Mouse (Mus musculus) liver, embryonic 12.5 days (tissue): ENCODE measurements around the gene Tgfb1i1. TPM values are rescaled to one million over a fixed set of nuclear protein-coding genes. Genes with fewer than 3 reads are reported as not detected.

Experiments used
- ATAC-seq: fragments of 200-750 bp; cut with Nextera tagmentation; 2 replicates; pipeline ENCODE4 v1.8.0; 2017; ENCODE audit warnings: moderate number of reproducible peaks, mild to moderate bottlenecking, moderate library complexity
- H3K27ac ChIP-seq: fragments of 300-500 bp; sonication (generic); 2 replicates; pipeline ENCODE4 v1.5.1; 2016; ENCODE audit warnings: mild to moderate bottlenecking
- H3K27me3 ChIP-seq: fragments of 300-500 bp; sonication (generic); replicated peaks from 2 replicates; pipeline ENCODE4 v1.6.1; 2016; ENCODE audit warnings: mild to moderate bottlenecking, moderate library complexity
- H3K36me3 ChIP-seq: fragments of 300-500 bp; sonication (generic); 2 replicates; pipeline ENCODE4 v1.6.1; 2016; ENCODE audit warnings: mild to moderate bottlenecking, moderate library complexity
- H3K4me1 ChIP-seq: fragments of 300-500 bp; sonication (generic); 2 replicates; pipeline ENCODE4 v1.6.1; 2016
- H3K4me2 ChIP-seq: fragments of 300-500 bp; sonication (generic); 2 replicates; pipeline ENCODE4 v1.6.1; 2016; ENCODE audit warnings: mild to moderate bottlenecking, moderate library complexity
- H3K4me3 ChIP-seq: fragments of 300-500 bp; sonication (generic); 2 replicates; pipeline ENCODE4 v1.5.1; 2016; ENCODE audit warnings: mild to moderate bottlenecking, moderate library complexity
- H3K9ac ChIP-seq: fragments of 300-500 bp; sonication (generic); 2 replicates; pipeline ENCODE4 v1.6.1; 2016; ENCODE audit warnings: mild to moderate bottlenecking, moderate library complexity
- H3K9me3 ChIP-seq: fragments of 300-500 bp; sonication (generic); replicated peaks from 2 replicates; pipeline ENCODE4 v1.6.1; 2016; ENCODE audit warnings: mild to moderate bottlenecking, moderate library complexity
- WGBS: fragments of 180-500 bp; shearing (Covaris S2); methylation state at CpG from one replicate; pipeline ENCODE4 v1.1.7; 2016; ENCODE audit not compliant: insufficient replicate concordance; 5-methylcytosine and 5-hydroxymethylcytosine counted together
- polyA plus RNA-seq: library from polyadenylated mRNA; unstranded; fragments of >200 nt; fragmentation: Nextera tagmentation; extraction: Ambion mirVana; gene quantifications from 2 replicates; pipeline ENCODE4 v1.2.1, GENCODE M21; 2016

The Tgfb1i1 gene
- polyA plus RNA-seq, 1 experiment from 2014 or later: 25.1 TPM

GRCm38 (mm10) chr7:128235481-128235880 is 11.1 kb upstream of the Tgfb1i1 start:
- H3K4me2 ChIP-seq: no peak overlapping the region
- 82% methylated on average over 1 of the region's 1 CpGs for WGBS
- H3K4me3 ChIP-seq: no peak overlapping the region
- peaks cover 9% of the 10 kb centered on the region; the same call in 1 of the 2 replicates for H3K27me3 ChIP-seq
- H3K9me3 ChIP-seq: no peaks in the 10 kb centered on the region
- peaks cover 28% of the 10 kb centered on the region for H3K4me1 ChIP-seq
- H3K36me3 ChIP-seq: peaks cover 17% of the 10 kb centered on the region
- no peak for ATAC-seq
- no peak overlapping the region for H3K9ac ChIP-seq
- H3K27ac ChIP-seq: no peak overlapping the region

- Histone ChIP-seq H3K4me3 (peak overlapping the region; percentile 81), H3K27me3 (peaks cover 5% of the 10 kb centered on the region; the same call in 1 of the 2 replicates), H3K36me3 (peaks cover 27% of the 10 kb centered on the region), H3K27ac (peak overlapping the region; percentile 99), H3K9ac (peak overlapping the region; percentile 88; the same call in 1 of the 2 replicates), H3K9me3 (no peaks in the 10 kb centered on the region), H3K4me2 (peak overlapping the region; percentile 87), H3K4me1 (peaks cover 33% of the 10 kb centered on the region)
- 88% methylated on average over 13 of the region's 13 CpGs for WGBS
- no peak for ATAC-seq
Observed at GRCm38 (mm10) chr7:128236426-128236825, 10.2 kb upstream of the Tgfb1i1 start.

DNA sequence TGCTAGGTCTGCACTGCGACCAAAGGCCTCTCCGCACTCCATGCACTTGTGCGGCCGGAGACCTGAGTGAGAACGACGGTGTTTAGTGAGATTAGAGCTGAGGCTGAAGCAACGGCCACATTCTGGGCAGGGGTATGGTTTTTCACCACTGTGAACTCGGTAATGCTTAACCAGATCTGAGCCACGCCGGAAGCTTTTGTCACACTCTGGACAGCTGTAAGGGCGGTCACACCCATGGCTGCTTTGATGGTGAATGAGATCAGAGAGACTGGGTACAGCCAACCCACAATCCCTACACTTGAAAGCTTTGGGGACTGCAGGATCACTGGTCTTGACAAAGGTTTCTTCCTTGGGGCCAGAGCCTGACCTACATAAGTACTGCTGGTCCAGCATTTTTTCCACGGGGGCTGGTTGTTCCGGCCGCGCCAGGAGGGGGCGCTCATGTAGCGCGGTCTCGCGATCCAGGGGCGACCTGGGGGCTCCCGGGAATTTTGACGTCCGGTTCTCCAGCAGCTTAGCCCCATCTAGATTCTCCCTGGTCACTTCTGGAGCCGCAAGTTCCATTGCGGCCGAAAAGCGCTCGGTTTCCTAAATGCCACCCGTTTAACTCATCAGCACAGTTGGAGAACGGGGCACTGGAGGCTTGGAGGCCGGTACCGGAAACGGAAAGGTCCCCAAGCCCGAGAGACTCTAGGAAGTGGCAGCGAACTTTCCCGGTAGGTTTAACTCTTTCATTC is 9.6 kb upstream of the Tgfb1i1 start, which contains the start of gene Armc5:
Gene Armc5, plus strand, starts transcription at position 487 of the 737 bp plus-strand sequence.
- Histone ChIP-seq H3K36me3 (peaks cover 33% of the 10 kb centered on the region), H3K9me3 (no peaks in the 10 kb centered on the region), H3K4me3 (peak within 1 kb of the TSS; percentile 81), H3K27me3 (no peaks in the 10 kb centered on the region), H3K27ac (peak within 1 kb of the TSS; percentile 99), H3K4me2 (peak within 1 kb of the TSS; percentile 87), H3K4me1 (peaks cover 33% of the 10 kb centered on the region), H3K9ac (peak within 1 kb of the TSS; percentile 88)
- WGBS: 23% methylated on average over 37 of the region's 37 CpGs
- ATAC-seq: peak; percentile 19

- WGBS: 0% methylated on average over 25 of the region's 25 CpGs
- Histone ChIP-seq H3K9ac (peak overlapping the region; percentile 88), H3K4me1 (peaks cover 33% of the 10 kb centered on the region), H3K4me3 (peak overlapping the region; percentile 81), H3K27ac (peak overlapping the region; percentile 99), H3K4me2 (peak overlapping the region; percentile 87), H3K9me3 (no peaks in the 10 kb centered on the region), H3K36me3 (peaks cover 38% of the 10 kb centered on the region), H3K27me3 (no peaks in the 10 kb centered on the region)
- no peak for ATAC-seq
Observed at GRCm38 (mm10) chr7:128237593-128237926, 9.1 kb upstream of the Tgfb1i1 start.

DNA sequence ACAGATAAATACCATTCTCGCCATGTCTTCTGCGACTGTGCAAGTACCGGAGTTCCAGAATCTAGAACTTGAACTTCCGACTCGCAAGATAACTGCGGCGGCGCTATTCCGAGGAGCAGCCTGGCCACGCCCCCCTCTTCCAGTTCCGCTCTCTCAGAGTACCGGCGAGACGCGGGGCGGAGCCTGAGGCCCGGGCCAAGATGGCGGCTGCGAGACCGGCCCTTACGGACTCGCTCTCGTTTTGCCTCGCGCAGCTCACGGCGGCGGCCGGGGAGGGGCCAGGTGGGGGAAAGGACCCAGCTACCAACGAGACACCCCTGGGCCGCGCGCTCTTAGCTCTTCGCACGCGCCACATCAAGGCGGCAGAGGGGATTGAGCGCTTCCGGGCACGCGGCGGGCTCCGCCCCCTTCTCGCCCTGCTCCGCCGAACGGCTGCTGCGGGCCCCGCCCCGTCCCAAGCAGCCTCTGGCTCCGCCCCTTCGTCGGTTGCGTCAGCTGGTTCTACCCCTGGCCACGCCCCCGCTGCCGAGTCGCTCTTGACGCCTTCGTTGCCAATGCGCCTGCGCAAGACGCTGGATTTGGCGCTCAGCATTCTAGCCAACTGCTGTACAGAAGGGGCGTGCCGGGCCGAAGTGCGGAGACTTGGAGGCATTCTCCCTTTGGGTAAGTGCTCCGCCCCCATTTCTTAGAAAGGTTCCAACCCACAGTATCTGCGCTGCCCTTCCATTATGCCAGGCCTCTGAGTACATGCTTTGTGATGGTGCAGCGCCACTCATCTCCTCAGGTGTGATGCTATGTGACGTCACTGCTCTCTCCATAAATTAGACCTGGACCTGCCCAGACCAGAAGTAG is 8.5 kb upstream of the Tgfb1i1 start, which contains the start of gene 9130023H24Rik:
Gene 9130023H24Rik, minus strand, starts transcription at position 105 of the 852 bp plus-strand sequence.
- ATAC-seq: peak; percentile 90
- WGBS: under 1% methylated on average over 72 of the region's 72 CpGs

GRCm38 (mm10) chr7:128238991-128239390 is 7.6 kb upstream of the Tgfb1i1 start:
- peak overlapping the region; percentile 60 for H3K9ac ChIP-seq
- H3K4me1 ChIP-seq: peaks cover 33% of the 10 kb centered on the region
- no peak for ATAC-seq
- H3K36me3 ChIP-seq: peaks cover 48% of the 10 kb centered on the region
- H3K27me3 ChIP-seq: no peaks in the 10 kb centered on the region
- H3K4me2 ChIP-seq: peak overlapping the region; percentile 87
- no peaks in the 10 kb centered on the region for H3K9me3 ChIP-seq
- WGBS: 25% methylated on average over 4 of the region's 4 CpGs
- H3K27ac ChIP-seq: peak overlapping the region; percentile 99
- H3K4me3 ChIP-seq: peak overlapping the region; percentile 81

More for the DNA sequence above, 8.5 kb upstream of the Tgfb1i1 start, which contains the start of gene 9130023H24Rik:
- Histone ChIP-seq H3K27ac (peak within 1 kb of the TSS; percentile 99), H3K27me3 (no peaks in the 10 kb centered on the region), H3K4me1 (peaks cover 33% of the 10 kb centered on the region), H3K9me3 (no peaks in the 10 kb centered on the region), H3K4me3 (peak within 1 kb of the TSS; percentile 81), H3K4me2 (peak within 1 kb of the TSS; percentile 87), H3K9ac (peak within 1 kb of the TSS; percentile 88), H3K36me3 (peaks cover 44% of the 10 kb centered on the region)

GRCm38 (mm10) chr7:128240131-128240784 is 6.4 kb upstream of the Tgfb1i1 start:
- peaks cover 61% of the 10 kb centered on the region for H3K36me3 ChIP-seq
- H3K9ac ChIP-seq: peak overlapping the region; percentile 60; the same call in 1 of the 2 replicates
- H3K27ac ChIP-seq: 0 out of 2 replicates have a peak overlapping the region, but pooled peaks have one; percentile 1
- no peak overlapping the region for H3K4me2 ChIP-seq
- WGBS: 91% methylated on average over 27 of the region's 27 CpGs
- no peaks in the 10 kb centered on the region for H3K9me3 ChIP-seq
- peaks cover 33% of the 10 kb centered on the region for H3K4me1 ChIP-seq
- no peaks in the 10 kb centered on the region for H3K27me3 ChIP-seq
- no peak for ATAC-seq
- H3K4me3 ChIP-seq: no peak overlapping the region

DNA sequence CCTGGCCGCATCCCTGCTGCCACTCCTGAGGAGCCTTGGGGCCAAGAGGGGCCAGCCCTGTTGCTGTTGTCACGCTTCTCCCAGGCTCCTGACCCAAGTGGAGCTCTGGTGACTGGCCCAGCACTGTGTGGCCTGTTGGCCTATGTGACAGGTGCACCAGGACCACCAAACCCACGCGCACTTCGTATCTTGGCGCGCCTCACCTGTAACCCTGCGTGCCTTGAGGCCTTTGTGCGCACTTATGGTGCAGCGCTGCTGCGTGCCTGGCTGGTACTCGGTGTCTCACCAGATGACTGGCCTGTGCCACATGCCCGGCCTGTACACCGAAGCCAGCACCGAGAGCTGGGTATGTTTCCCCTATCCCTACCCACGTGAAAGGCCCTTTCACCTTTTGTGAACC is 4.3 kb upstream of the Tgfb1i1 start:
- Histone ChIP-seq H3K4me1 (peaks cover 40% of the 10 kb centered on the region), H3K4me2 (no peak overlapping the region), H3K9me3 (no peaks in the 10 kb centered on the region), H3K27me3 (peaks cover 8% of the 10 kb centered on the region; the same call in 1 of the 2 replicates), H3K9ac (no peak overlapping the region), H3K27ac (no peak overlapping the region), H3K4me3 (no peak overlapping the region), H3K36me3 (peaks cover 54% of the 10 kb centered on the region)
- WGBS: 89% methylated on average over 16 of the region's 16 CpGs
- no peak for ATAC-seq

GRCm38 (mm10) chr7:128243921-128244320 is 2.7 kb upstream of the Tgfb1i1 start:
- no peak overlapping the region for H3K27ac ChIP-seq
- no peaks in the 10 kb centered on the region for H3K9me3 ChIP-seq
- H3K9ac ChIP-seq: no peak overlapping the region
- peaks cover 15% of the 10 kb centered on the region; the same call in 1 of the 2 replicates for H3K27me3 ChIP-seq
- H3K36me3 ChIP-seq: peaks cover 54% of the 10 kb centered on the region
- H3K4me1 ChIP-seq: peaks cover 39% of the 10 kb centered on the region
- ATAC-seq: no peak
- no peak overlapping the region for H3K4me2 ChIP-seq
- H3K4me3 ChIP-seq: no peak overlapping the region
- 80% methylated on average over 10 of the region's 10 CpGs for WGBS

- peaks cover 33% of the 10 kb centered on the region for H3K4me1 ChIP-seq
- H3K4me2 ChIP-seq: no peak overlapping the region
- H3K9ac ChIP-seq: no peak overlapping the region
- no peak for ATAC-seq
- no peak overlapping the region for H3K4me3 ChIP-seq
- 85% methylated on average over 18 of the region's 18 CpGs for WGBS
- peaks cover 18% of the 10 kb centered on the region; the same call in 1 of the 2 replicates for H3K27me3 ChIP-seq
- no peaks in the 10 kb centered on the region for H3K9me3 ChIP-seq
- H3K36me3 ChIP-seq: peaks cover 53% of the 10 kb centered on the region
- no peak overlapping the region for H3K27ac ChIP-seq
Observed at GRCm38 (mm10) chr7:128244410-128245025, 2.1 kb upstream of the Tgfb1i1 start.

GRCm38 (mm10) chr7:128245547-128245946 is 1.1 kb upstream of the Tgfb1i1 start:
- H3K27ac ChIP-seq: no peak overlapping the region

More at GRCm38 (mm10) chr7:128245547-128245946, 1.1 kb upstream of the Tgfb1i1 start:
- no peak overlapping the region for H3K4me2 ChIP-seq
- H3K4me3 ChIP-seq: no peak overlapping the region
- 82% methylated on average over 4 of the region's 4 CpGs for WGBS
- H3K4me1 ChIP-seq: peaks cover 30% of the 10 kb centered on the region
- H3K27me3 ChIP-seq: peaks cover 23% of the 10 kb centered on the region; the same call in 1 of the 2 replicates
- peaks cover 48% of the 10 kb centered on the region for H3K36me3 ChIP-seq
- ATAC-seq: no peak
- H3K9me3 ChIP-seq: no peaks in the 10 kb centered on the region
- H3K9ac ChIP-seq: no peak overlapping the region
